Mouse (Mus musculus) layer of hippocampus, adult 2 months (tissue): ENCODE data around the gene Dst. TPM values are rescaled to one million over a fixed set of nuclear protein-coding genes. Genes with fewer than 3 reads are reported as not detected.

Experiments
- DNase-seq, 2 experiments: peaks; one replicate each; pipeline ENCODE4 v3.0.0; 2022; ENCODE audit warnings: low spot score in 2 of 2
- H3K27ac ChIP-seq: fragments of 200-600 bp; 2 replicates; pipeline ENCODE4 v1.8.1; 2022
- H3K4me3 ChIP-seq: fragments of 200-600 bp; 2 replicates; pipeline ENCODE4 v1.8.1; 2022; ENCODE audit warnings: mild to moderate bottlenecking
- CTCF ChIP-seq: fragments of 200-600 bp; conservative IDR thresholded peaks from 2 replicates; pipeline ENCODE4 v1.8.1; 2022; ENCODE audit warnings: antibody characterized with exemption, mild to moderate bottlenecking, moderate library complexity
- long read RNA-seq, 2 experiments: library from polyadenylated mRNA; stranded (forward); transcript quantifications; one replicate each; pipeline ENCODE4 v2.0.0; 2021; ENCODE audit warnings: borderline mapping rate in 2 of 2
- total RNA-seq, 2 experiments: library from RNA; stranded (reverse); gene quantifications; 2 replicates each; pipeline ENCODE4 v1.2.3; 2021

Dst gene
- 100 to 1,000 TPM; 206 to 207 TPM for total RNA-seq
- long read RNA-seq, experiment 1, partial matches to known transcripts = 2 of 7 reads
- long read RNA-seq, experiment 1, other reads (novel, unspliced or antisense) = 5 of 7 reads
- long read RNA-seq, experiment 2, partial matches to known transcripts = 2 of 4 reads
- long read RNA-seq, experiment 2, other reads (novel, unspliced or antisense) = 2 of 4 reads

DNA sequence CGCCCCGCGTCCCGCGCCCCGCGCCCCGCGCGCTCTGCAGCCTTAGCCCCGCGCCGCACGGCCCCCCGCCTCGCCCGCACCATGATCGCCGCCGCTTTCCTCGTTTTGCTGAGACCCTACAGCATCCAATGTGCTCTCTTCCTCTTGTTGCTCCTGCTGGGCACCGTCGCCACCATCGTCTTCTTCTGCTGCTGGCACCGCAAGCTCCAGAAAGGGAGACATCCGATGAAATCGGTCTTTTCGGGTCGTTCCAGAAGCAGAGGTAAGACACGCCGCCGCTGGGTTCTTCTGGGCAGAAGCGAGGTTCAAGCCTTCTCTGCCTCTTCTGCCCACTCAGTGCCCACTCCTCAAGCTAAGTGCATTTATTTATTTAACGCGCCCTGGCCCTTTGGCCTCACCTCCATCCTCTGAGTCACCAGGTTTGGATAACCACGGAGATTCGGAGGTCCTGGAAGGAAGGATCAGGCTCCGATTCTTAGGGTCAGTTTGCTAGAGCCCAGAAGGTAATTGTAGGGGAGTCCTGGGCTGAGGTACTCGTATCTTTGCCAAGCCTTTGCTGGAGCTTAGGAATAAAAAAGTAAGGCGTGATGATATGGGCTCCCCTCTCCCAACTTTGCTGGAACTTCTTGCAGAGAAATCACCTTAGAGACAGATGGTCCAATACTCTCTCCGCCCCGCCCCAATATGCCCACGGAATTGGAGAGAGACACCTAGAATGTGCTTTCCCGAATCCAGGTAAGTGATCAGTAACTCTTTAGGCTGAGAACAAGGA is at the start of gene Dst:
Dst (plus strand) TSS at position 35 of the 772 bp plus-strand sequence.
- peak within 1 kb of the TSS; percentile 90 for H3K27ac ChIP-seq
- no peak for DNase-seq
- no peak for TF ChIP-seq CTCF
- H3K4me3 ChIP-seq = peak within 1 kb of the TSS; percentile 79

DNA sequence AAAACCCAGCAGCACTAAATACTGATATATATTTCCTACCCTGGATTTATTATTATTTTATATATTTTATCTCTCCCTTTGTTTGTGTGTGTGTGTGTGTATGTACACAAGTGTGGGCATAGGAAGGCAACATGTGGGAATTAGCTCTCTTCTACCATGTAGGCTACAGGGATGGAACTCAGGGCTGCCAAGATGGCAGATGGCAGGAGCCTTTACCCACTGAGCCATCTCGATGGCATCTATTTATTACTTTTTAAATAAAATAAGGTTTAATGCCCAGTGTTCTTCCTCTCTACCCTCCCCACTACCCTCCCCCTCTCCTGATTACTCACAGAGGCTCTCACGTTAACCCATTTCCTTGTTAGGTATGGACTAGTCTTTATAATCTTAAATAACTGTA is 39.0 kb upstream of the Dst start:
- DNase-seq = no peak
- no peak overlapping the region for H3K4me3 ChIP-seq
- TF ChIP-seq CTCF = no peak
- no peak overlapping the region for H3K27ac ChIP-seq

DNA sequence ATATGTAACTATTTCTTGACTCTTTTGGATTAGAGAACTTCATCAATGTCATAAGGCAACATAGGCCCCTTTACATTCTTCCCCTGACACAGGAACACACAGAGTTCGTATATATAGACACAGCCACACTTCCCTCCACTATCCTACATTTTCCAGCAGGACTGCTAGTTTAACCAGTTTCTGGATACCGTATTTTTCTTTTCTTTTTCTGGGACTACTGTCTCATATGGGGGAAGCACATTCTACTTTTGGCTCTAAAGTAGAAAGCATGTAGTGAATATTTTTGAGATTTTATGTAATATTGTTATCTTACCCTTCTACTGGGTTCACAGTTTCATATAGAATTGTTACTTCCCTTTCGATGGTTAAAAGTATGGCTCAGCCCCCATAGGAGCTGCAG is 38.6 kb upstream of the Dst start:
- no peak overlapping the region for H3K27ac ChIP-seq
- no peak for TF ChIP-seq CTCF
- no peak overlapping the region for H3K4me3 ChIP-seq
- DNase-seq = no peak

DNA sequence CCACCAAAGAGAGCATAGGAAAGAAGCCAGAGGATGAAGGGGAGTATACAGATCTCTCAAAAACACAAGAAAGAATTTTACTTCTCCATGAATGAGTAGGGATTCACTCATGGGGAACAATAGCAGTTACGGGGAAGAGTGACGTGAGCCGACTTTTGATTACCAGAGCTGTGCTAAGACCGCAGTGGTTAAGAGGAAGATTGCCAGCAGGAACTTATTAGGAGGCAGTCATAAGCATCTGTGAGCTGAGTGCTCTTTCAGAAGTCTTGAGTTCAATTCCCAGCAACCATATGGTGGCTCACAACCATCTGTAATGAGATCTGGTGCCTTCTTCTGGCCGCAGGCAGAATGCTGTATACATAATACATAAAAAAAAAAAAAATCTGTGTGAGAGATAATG is 34.5 kb upstream of the Dst start:
- Histone ChIP-seq H3K27ac (no peak overlapping the region), H3K4me3 (no peak overlapping the region)
- no peak for DNase-seq
- TF ChIP-seq CTCF = no peak

DNA sequence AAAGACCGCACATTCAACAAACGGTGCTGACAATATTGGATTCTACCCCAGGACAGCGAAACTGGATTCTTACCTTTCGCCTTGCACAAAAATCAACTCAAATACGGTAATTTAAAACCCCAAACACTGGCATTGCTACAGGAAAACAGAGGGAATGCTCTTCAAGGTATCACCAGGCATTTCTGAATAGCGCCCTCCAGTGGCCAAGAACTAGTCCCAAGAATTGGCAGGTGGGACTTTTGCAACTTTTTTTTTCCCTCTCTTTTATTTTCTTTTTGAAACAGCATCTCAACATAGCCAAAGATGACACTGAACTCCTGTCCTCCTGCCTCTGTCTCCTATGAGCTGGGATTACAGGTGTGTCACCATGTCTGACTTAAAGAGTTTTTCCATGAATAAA is 32.3 kb upstream of the Dst start:
- no peak overlapping the region for H3K27ac ChIP-seq
- peak; percentile 69 for TF ChIP-seq CTCF
- DNase-seq = peak in 1 of 2 experiments; percentile 16
- no peak overlapping the region for H3K4me3 ChIP-seq

DNA sequence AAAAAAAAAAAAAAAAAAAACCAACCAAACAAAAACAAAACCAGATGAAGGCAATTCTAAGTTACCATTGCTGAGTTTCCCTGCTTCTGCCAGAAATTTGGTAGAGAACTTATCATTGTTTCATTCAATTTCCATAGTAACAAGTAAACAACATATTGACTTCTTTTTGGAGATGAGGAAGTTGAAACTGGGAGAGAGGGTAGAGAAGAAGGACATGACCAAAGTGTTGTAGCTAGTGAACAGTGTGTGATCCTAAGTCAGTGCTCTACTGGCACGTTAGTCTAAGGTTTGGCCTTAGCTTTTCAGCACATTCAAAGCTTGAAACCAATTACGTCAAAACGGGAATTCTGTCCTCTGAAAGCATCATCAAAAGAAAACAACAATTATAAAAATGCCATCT is 31.6 kb upstream of the Dst start:
- Histone ChIP-seq H3K4me3 (no peak overlapping the region), H3K27ac (no peak overlapping the region)
- no peak for TF ChIP-seq CTCF
- DNase-seq = no peak

DNA sequence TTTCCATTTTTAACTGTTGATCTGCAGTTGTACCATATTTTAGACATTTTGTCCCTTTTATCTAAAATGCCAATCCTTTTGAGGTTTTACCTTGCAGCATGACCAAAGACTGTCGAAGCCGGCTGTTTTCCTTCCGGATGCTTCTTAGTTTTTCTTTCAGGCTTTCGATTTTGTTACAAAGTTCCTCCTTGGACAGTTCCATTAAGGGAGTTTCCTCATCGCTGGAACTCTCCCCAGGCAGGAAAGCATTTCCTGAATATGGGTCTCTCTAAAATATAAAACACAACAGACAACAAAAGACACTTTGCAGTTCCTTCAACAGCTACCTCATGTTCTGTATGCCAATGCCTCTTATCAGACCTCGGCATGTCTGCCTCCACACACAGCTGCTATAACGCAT is 29.9 kb upstream of the Dst start:
- H3K27ac ChIP-seq = no peak overlapping the region
- H3K4me3 ChIP-seq = no peak overlapping the region
- no peak for DNase-seq
- no peak for TF ChIP-seq CTCF

DNA sequence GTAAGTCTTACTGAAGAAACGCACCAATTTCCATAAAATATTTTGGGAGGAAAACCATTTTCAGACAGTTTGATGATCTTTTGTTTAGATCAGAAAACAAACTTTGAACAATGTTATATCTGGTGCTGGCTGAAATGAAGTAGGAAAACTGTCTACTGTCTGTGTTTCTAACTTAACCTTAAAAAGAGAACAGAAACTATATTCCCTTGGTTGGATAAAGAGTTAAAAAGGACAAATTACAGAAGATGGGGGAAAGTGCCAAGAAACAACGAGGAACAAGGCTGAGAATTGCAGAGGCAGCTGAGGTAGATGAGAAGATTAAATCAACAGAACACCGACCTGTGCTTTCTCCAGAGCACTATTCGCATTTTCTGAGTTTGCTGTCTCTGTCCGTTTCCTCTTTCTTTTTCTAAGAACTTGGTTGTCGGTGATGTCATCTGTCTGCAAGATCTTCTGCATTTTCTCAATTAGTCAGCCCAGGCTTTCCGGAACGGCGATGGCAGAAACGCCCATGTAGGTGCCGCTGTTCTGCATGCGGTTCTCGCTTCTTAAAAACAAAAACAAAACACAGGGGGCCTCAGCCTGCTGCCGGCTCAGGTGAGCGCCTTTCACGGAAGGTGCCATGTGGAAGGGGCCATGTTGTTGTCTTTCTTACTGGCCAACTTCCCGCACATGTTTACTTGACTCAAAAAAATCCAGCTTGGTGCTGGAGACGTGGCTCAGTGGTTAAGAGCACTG is 24.8 kb upstream of the Dst start:
- TF ChIP-seq CTCF = peak; percentile 61
- H3K4me3 ChIP-seq = peak overlapping the region; percentile 37
- peak overlapping the region; percentile 28 for H3K27ac ChIP-seq
- peak; percentile 13 to 41 for DNase-seq

DNA sequence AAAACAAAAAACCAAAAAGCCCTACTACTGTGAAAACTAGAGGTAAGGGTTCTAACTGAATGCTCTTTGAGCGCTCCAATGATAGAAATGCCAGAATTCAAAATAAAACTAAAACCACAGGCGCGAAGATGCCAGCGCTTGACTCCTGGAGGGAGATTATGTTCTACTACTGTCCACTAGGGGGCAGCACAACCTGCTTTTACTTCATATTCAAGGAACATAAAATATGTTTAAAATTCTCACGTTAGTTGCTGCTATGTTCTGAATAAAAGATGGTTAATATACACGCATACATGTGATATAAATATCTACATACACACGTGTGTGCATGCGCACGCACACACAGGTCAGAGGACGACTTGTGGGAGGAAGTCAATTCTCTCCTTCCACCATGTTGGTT is 15.2 kb upstream of the Dst start:
- no peak overlapping the region for H3K27ac ChIP-seq
- peak; percentile 92 for TF ChIP-seq CTCF
- no peak overlapping the region for H3K4me3 ChIP-seq
- DNase-seq = peak; percentile 58 to 67

DNA sequence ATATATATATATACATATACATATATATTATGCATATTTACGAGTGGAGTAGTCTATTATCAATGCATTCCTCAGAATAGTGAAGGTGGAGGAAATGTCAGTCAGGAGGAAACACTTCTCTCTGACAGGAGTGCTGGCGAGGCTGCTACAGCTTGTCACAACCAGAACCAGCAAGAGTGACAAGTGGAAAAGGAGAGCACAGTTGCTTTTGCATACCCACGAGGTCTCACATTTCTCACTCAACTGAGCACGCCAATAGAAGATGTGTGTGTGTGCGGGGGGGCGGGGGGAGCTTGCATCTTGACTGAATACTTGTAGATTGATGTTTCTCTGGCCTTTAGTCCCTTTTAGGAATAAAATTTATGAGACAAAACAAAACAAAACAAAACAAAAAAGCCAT is 11.9 kb upstream of the Dst start:
- no peak for DNase-seq
- Histone ChIP-seq H3K4me3 (no peak overlapping the region), H3K27ac (no peak overlapping the region)
- TF ChIP-seq CTCF = no peak

DNA sequence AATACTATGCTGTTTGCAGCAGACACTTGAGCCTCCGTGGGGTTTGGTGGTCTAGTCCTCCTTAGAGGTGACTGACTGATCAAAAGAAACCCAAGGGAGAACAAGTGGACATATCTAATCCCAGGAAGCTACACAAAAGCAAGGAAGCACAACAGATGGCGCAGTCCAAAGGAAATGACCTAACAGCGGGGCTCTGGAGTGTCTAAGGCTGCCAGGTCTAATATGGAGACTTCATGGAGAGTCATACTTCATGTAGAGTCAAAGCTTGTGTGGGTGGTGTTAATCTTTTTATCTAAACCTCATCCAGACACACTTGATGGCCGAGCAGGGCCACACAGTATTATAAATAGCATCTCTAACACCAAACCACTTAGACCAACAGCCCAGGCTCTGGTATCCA is 11.4 kb upstream of the Dst start:
- H3K27ac ChIP-seq = no peak overlapping the region
- no peak for TF ChIP-seq CTCF
- no peak overlapping the region for H3K4me3 ChIP-seq
- DNase-seq = no peak

DNA sequence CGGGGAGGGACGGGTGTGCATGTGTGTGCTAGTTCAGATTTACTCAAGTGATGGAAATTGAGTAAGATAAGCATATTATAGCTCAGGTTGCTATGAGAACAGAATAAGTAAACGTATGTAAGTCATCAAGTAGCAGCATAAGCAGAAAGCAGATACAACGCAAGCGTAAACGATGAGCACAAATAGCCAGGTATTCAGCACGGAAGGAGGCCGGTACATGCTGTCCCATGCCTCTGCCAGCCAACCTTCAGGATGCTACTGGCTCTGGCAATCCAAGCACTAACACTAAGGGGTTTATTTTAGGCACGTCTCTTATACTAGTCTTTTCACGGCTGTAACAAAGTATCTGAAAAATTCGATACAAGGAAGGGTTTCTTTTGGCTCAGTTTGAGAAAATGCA is 10.6 kb upstream of the Dst start:
- DNase-seq = no peak
- H3K27ac ChIP-seq = no peak overlapping the region
- no peak overlapping the region for H3K4me3 ChIP-seq
- no peak for TF ChIP-seq CTCF

DNA sequence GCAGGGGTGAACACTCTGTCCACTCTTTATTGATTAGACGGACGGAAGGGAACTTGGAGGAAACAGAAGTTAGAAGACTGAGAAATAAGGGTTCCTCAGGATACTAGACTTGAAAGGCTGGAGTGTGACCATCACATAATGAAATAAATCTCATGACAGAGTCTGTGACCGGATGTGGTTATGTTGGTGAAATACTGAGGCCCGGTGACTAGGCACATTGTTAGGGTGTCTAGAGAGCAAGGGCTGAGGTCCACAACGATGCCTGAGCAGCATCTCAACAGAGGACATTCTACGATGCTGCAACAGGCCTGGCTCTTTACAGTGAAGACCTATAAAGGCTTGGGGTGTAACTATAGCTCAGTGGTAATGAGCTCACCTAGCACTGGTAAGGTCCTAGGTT is 9.7 kb upstream of the Dst start:
- no peak overlapping the region for H3K27ac ChIP-seq
- DNase-seq = no peak
- no peak for TF ChIP-seq CTCF
- H3K4me3 ChIP-seq = no peak overlapping the region

DNA sequence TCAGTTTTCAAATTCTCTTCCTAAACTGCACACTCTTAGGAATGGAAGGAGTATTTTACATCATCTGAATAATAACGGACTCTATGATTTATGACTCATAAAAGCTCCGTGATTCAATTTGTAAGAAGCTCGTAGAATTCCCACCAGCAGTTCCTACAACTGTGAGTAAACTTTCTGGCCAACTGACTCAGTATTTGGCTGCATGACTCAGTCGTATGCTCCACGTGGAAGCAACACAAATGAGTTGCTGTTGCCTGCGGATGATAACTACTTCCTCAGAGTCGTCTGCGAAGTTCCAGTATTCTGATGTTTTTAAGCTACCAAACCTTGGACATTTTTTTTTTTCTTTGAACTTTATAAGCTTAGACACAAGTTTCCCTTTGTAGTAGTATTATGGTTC is 7.8 kb upstream of the Dst start:
- H3K4me3 ChIP-seq = no peak overlapping the region
- DNase-seq = no peak
- TF ChIP-seq CTCF = no peak
- H3K27ac ChIP-seq = no peak overlapping the region
